Mouse (Mus musculus): ENCODE data around the gene Cacna1d.

GRCm38 (mm10) chr14:30415830-30416229, 75.4 kb downstream of the Cacna1d start:
- TF ChIP-seq CTCF (IDR thresholded peaks at IDR 0.05; ENCODE audit: low read depth) (no peak), EP300 (optimal IDR thresholded peaks at IDR 0.05) (no peak)

All from stomach, postnatal 0 days (tissue).